Mouse (Mus musculus): ENCODE data around the gene Mobp.

DNA sequence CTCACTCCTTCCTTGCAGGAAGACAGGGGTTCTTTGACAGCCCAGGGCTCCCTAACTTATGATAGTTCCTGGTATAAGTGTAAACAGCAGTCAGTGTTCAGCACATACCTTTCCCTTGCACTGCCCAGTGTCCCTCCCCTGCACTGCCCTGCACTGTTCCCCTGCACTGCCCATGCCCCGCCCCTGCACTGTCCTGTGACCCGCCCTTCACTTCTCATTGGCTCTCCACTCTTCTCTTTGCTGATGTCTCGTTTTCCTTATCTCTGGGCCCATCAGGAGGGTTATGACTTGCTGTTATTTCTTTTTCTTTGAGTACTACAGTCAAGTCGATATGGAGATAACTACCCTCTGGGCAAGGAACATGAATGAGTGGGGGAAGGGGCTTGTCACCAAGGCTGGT, 8.5 kb downstream of the Mobp start:
- TF ChIP-seq CTCF (IDR thresholded peaks at IDR 0.05; ENCODE audit: borderline replicate concordance, extremely low read depth, insufficient read depth, insufficient read length) (no peak), POLR2A (IDR thresholded peaks at IDR 0.05; ENCODE audit: borderline replicate concordance, extremely low read depth, insufficient read depth, insufficient read length, poor library complexity, severe bottlenecking) (no peak)
